Mouse (Mus musculus): Measurements from ENCODE around the gene Rph3al. TPM values are rescaled to one million over a fixed set of nuclear protein-coding genes. Genes with fewer than 3 reads are reported as not detected.

Rph3al gene
- polyA plus RNA-seq, 1 experiment from 2014 or later: 2.1 TPM

DNA sequence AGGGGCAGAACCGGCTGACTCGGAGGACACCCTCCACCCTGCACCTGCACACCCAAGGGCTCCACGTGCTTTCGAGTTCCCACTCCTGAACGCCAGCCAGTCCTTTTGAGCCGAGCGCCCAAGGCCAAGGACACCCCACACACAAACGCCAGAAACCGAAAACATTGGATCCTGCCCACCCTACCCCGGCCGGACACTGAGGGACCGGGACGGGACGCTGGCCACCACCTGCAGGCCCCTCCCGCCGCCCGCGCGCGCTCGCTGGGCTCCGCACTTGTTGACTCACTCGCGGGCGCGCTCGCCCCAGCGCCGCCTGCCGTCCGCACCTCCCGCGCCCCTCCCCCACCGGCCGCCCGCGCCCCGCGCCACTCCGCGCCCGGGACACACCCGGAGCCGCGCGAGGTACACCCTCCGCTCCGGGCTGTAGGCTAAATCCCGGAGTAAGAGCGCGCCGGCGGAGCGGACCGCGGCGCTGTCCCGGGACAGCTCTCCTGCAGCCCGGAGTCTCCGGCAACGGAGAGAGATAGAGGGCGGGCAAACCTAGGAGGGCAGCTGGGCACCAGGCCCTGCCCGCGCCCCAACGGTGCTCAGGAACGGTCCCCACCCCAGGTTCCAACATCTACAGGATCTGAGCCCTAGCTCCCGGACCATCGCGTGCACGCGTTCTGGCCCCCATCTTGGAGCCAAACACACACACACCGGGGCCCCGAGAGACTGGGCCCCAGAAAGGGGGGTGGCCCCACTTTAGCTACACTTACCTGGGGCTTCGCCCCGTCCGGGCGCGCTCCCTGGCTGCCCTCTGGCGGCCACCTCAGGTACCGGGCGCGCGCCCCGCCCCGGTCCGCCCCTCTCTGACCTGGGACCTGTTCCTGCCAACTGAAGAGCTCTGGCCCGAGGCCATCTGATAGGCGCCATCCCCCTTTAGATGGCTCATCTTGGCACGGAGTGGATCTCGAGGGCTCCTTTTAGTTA lies 28.5 kb upstream of the Rph3al start:
- H3K36me3 ChIP-seq (replicated peaks): no peaks in the 10 kb centered on the region
- peaks cover 59% of the 10 kb centered on the region for H3K4me1 ChIP-seq
- peak overlapping the region; percentile 77 for H3K4me3 ChIP-seq
- H3K9me3 ChIP-seq: no peaks in the 10 kb centered on the region
- WGBS: under 1% methylated on average over 89 of the region's 90 CpGs
- H3K27ac ChIP-seq: peak overlapping the region; percentile 89
- peak; percentile 72 for DNase-seq (ENCODE audit: extremely low spot score, low spot score)
- H3K27me3 ChIP-seq (ENCODE audit: poor library complexity, severe bottlenecking): peaks cover 69% of the 10 kb centered on the region

DNA sequence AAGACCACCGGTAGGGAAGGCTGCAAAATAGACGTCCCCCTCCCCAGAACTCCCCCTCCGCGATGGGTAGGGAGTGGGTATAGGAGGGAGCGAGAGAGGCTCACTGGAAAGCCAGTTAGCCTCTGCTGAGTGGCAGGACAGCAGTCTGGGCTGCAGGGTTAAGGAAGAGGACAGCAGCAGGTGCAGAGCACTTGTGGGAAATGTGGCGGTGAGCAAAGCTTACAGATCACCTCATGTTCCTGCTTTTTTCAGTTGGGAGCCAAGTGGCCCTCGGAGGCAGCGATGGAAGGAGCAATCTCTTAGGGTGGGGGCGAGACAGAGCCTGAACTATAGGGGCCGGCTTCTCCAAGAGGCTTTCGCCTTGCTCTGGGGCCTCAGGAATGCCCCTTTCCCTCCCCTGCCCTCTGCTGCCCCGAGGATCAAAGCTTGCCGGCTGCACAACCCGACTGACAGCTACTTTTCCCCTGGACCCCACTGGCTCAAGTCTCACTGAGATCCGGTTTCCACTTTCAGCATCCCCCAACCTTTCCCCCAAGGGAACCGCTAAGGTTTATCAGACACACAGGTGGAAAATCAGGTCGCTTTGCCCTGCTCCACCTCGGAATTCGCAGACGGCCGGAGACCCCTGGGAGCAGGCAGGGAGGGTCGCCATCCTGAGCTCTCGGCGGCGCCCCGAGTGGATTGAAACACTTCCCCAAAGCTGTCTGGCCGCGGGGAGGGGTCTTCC lies 27.6 kb upstream of the Rph3al start:
- Histone ChIP-seq H3K4me1 (peaks cover 59% of the 10 kb centered on the region), H3K36me3 (replicated peaks) (no peaks in the 10 kb centered on the region), H3K27ac (peak overlapping the region; percentile 89), H3K9me3 (no peaks in the 10 kb centered on the region), H3K4me3 (peak overlapping the region; percentile 77), H3K27me3 (ENCODE audit: poor library complexity, severe bottlenecking) (peaks cover 64% of the 10 kb centered on the region)
- WGBS: 2% methylated on average over 28 of the region's 28 CpGs
- peak; percentile 46 for DNase-seq (ENCODE audit: extremely low spot score, low spot score)

DNA sequence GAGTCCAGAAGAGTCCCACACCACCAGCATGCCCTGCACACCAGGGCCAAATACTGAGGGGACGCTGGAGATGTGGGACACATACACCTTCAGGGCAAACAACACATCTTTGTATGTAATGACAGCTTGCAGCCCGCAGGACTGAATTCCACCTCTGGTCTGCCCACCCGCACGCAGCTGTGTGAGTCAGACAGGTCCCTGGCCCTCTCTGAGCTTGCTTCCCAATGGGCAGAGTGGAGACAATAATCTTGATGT lies 26.2 kb upstream of the Rph3al start:
- Histone ChIP-seq H3K27ac (peak overlapping the region; percentile 89), H3K27me3 (ENCODE audit: poor library complexity, severe bottlenecking) (peaks cover 60% of the 10 kb centered on the region), H3K36me3 (replicated peaks) (no peaks in the 10 kb centered on the region), H3K9me3 (no peaks in the 10 kb centered on the region), H3K4me3 (peak overlapping the region; percentile 32), H3K4me1 (peaks cover 59% of the 10 kb centered on the region)
- WGBS: 28% methylated on average over 4 of the region's 4 CpGs
- DNase-seq (ENCODE audit: extremely low spot score, low spot score): peak; percentile 46

DNA sequence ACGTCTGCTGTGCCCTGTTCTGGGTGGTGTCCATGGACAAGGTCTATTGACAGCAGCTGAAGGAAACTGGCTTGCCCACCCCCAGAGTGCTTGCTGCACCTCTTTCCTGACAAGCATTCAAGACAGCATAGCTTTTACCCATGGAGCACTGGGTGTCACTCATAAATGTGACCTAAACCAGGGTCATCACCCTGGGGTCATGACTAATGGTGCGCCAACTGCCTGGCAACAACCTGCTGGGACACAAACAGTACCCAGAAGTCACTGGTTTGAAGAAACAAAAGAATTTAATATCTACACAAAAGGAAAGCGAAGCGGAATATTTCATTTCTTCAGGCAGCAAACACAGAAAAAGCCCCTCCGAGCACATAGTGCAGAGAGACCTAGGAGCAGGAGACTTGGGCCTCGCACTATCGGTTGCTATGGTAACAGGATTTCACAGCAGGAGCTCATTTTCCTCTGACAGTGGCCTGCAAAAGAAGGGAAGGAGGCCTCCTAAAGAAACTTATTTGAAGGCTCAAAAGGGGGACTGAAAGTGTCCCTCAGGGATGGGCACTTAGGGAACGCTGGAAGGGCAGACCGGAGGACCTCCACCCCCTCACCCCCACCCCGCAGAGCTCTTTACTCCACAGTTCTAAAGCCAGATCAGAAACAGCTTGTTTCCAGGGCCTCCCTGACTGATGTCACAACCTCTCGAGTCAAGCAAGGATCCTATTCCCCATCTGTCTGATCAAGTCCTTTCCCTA lies 25.7 kb upstream of the Rph3al start:
- peaks cover 59% of the 10 kb centered on the region for H3K4me1 ChIP-seq

DNA sequence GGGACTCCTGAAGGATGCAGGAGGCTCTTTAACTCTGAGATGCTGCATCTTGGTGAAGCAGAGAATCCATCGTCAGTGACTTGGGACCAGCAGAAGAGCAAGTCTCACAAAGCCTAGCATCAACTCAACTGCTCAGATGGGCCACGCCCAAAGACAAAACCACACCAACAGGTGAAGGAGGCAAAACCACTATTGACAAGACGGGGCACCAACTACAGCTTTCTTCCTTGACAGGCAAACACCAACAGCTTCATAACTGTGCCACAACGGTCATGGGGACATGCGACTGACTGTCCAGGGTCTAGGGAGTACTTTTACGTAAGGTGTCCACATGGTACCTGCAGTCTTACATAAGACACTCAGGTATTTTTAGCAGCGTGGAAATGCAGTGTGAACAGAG lies 23.6 kb upstream of the Rph3al start:
- DNase-seq (ENCODE audit: extremely low spot score, low spot score): no peak
- Histone ChIP-seq H3K36me3 (replicated peaks) (no peaks in the 10 kb centered on the region), H3K27me3 (ENCODE audit: poor library complexity, severe bottlenecking) (peaks cover 33% of the 10 kb centered on the region), H3K9me3 (no peaks in the 10 kb centered on the region), H3K4me3 (no peak overlapping the region), H3K27ac (no peak overlapping the region), H3K4me1 (peaks cover 49% of the 10 kb centered on the region)
- WGBS: 89% methylated on average over 7 of the region's 7 CpGs

More for the DNA sequence above, 25.7 kb upstream of the Rph3al start:
- DNase-seq (ENCODE audit: extremely low spot score, low spot score): peak; percentile 73
- peak overlapping the region; percentile 89 for H3K27ac ChIP-seq
- H3K9me3 ChIP-seq: no peaks in the 10 kb centered on the region
- peaks cover 55% of the 10 kb centered on the region for H3K27me3 ChIP-seq (ENCODE audit: poor library complexity, severe bottlenecking)
- peak overlapping the region; percentile 32 for H3K4me3 ChIP-seq
- 18% methylated on average over 11 of the region's 11 CpGs for WGBS
- H3K36me3 ChIP-seq (replicated peaks): no peaks in the 10 kb centered on the region

DNA sequence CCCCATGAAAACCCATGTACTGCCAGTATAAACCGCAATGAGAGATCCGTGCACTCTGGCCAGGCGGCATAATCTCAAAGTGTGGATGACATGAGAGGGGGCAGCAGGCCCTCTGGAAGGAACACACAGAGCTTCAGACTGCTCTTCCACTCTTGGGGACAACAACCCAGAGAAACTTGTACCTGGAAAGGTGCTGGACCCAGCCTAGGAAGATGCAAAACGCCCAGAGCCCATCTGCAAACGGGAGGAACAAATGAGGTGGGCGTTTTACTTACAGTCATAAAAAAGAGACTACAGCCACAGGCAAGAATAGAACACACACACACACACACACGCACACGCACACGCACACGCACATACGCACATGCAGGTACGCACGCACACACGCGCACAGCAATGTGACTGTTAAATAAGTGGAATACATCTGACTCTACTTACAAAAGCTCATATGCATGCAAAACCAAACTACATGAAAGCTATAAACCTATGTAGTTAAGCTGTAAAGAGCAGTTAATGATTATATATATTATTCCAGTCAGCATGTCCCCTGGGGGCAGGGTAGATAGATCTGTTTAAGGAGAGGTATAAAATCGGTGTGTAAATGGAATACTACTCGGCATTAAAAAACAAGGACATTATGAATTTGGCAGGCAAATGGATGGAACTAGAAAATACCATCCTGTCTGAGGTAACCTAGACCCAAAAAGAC lies 19.0 kb upstream of the Rph3al start:
- WGBS: 95% methylated on average over 17 of the region's 17 CpGs
- H3K4me1 ChIP-seq: peaks cover 4% of the 10 kb centered on the region
- peaks cover 3% of the 10 kb centered on the region; the same call in 1 of the 2 replicates for H3K27me3 ChIP-seq (ENCODE audit: poor library complexity, severe bottlenecking)
- no peak overlapping the region for H3K4me3 ChIP-seq
- DNase-seq (ENCODE audit: extremely low spot score, low spot score): no peak
- no peaks in the 10 kb centered on the region for H3K36me3 ChIP-seq (replicated peaks)
- no peaks in the 10 kb centered on the region for H3K9me3 ChIP-seq
- H3K27ac ChIP-seq: no peak overlapping the region

DNA sequence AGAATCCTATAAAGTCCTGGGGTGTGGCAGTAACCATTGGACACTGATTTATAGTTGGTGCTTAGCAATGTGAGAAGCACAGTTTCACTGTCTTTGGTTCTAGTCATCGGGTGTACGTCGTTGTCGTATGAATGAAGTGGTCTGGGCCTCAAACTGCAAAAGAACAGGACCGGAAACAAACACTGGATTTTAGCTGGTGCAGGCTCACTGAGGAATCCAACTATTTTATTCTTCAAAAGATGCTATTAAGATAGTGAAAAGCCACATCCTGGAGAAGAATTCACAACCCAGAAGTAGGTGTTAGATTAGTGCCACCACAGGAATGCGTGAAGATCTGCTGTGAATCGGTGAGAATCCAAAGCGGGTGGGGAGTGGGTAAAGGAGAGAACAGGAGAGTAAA lies 18.4 kb upstream of the Rph3al start:
- WGBS: 93% methylated on average over 8 of the region's 8 CpGs
- Histone ChIP-seq H3K27ac (no peak overlapping the region), H3K27me3 (ENCODE audit: poor library complexity, severe bottlenecking) (no peaks in the 10 kb centered on the region)

DNA sequence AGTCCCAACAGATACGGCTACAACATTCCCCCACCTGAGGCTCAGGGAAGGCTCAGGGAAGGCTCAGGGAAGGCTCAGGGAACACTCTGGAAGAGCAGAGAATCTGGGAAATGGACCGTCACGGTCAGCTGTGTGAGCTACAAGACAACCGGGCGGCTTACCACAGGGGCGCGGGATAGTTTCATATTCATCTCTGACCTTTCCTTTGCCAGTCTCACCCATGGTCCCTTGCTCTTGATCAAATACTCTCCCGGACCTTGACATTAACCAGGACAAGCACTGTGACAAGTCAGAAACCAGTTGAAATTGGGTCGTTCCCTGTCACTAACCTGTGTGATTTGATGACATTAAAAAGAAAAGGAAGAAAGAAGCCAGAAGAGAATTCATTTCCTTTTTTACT lies 16.7 kb upstream of the Rph3al start:
- Histone ChIP-seq H3K36me3 (replicated peaks) (no peaks in the 10 kb centered on the region), H3K27me3 (ENCODE audit: poor library complexity, severe bottlenecking) (no peaks in the 10 kb centered on the region), H3K27ac (no peak overlapping the region), H3K4me1 (no peaks in the 10 kb centered on the region), H3K9me3 (no peaks in the 10 kb centered on the region), H3K4me3 (no peak overlapping the region)
- WGBS: 92% methylated on average over 9 of the region's 9 CpGs
- DNase-seq (ENCODE audit: extremely low spot score, low spot score): no peak

More for the DNA sequence above, 18.4 kb upstream of the Rph3al start:
- Histone ChIP-seq H3K36me3 (replicated peaks) (no peaks in the 10 kb centered on the region), H3K9me3 (no peaks in the 10 kb centered on the region), H3K4me1 (no peaks in the 10 kb centered on the region), H3K4me3 (no peak overlapping the region)
- no peak for DNase-seq (ENCODE audit: extremely low spot score, low spot score)

DNA sequence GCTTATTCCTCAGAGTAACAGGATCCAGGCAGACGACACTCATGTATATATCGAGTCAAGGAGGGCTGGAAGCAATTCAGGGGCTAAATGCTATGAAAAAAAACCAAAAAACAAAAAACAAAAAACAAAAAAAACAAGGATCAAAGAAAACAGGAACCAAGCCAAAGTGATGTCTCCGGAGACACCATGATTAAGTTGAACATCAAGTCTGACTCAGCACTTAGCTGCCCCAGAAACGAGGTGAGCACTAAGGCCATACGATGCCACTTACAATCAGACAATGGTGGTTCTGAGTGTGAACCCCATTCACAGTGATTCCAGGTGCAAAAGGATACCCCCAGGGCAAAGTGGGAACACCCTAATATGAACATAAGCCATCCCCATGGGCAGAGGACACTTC lies 13.7 kb upstream of the Rph3al start:
- WGBS: 88% methylated on average over 5 of the region's 5 CpGs
- H3K4me1 ChIP-seq: peaks cover 18% of the 10 kb centered on the region
- no peaks in the 10 kb centered on the region for H3K9me3 ChIP-seq
- DNase-seq (ENCODE audit: extremely low spot score, low spot score): no peak
- no peak overlapping the region for H3K4me3 ChIP-seq
- H3K36me3 ChIP-seq (replicated peaks): no peaks in the 10 kb centered on the region
- no peak overlapping the region for H3K27ac ChIP-seq
- H3K27me3 ChIP-seq (ENCODE audit: poor library complexity, severe bottlenecking): peaks cover 1% of the 10 kb centered on the region; the same call in 1 of the 2 replicates

DNA sequence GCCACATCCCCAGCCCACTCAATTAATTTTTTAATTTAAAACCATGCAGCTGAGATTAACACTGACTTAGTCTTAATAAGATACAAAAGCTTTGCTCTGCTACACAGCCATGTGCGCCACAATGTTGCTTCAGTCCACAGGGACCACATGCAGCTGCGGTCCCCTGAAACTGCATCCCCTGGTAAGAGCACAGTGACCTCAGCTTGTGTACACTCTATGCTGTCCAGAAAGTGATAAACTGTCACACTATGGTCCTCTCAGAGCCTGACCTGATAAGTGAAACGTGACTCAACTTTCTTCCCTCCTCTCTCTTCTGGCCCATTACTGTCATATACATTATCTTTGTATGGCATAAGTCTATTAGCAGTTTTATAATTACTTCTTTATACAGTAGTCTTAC lies 12.2 kb upstream of the Rph3al start:
- H3K27ac ChIP-seq: no peak overlapping the region
- H3K4me3 ChIP-seq: no peak overlapping the region
- no peak for DNase-seq (ENCODE audit: extremely low spot score, low spot score)
- 88% methylated on average over 3 of the region's 3 CpGs for WGBS
- no peaks in the 10 kb centered on the region for H3K9me3 ChIP-seq
- H3K4me1 ChIP-seq: peaks cover 31% of the 10 kb centered on the region
- no peaks in the 10 kb centered on the region for H3K36me3 ChIP-seq (replicated peaks)
- H3K27me3 ChIP-seq (ENCODE audit: poor library complexity, severe bottlenecking): peaks cover 7% of the 10 kb centered on the region; the same call in 1 of the 2 replicates

DNA sequence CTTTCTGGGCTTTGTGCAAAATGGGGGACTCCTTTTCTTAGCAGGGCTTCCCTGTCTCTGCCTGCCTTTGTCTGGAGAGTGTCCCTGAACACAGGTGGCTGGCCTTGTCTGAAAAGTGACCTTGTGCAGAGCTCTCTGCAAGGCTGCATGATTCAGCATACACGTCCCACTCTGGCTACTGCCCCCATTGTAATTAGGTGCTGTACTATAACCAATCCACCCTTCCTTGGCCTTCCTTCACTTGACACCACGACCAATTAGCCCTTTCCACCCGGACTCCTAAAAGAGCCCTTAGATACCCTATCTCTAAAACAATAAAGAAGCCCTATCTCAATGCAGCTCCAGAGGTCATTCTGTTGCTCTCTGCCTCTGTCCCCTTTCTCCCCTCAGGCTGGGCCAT lies 10.6 kb upstream of the Rph3al start:
- no peak for DNase-seq (ENCODE audit: extremely low spot score, low spot score)
- no peak overlapping the region for H3K4me3 ChIP-seq
- peaks cover 31% of the 10 kb centered on the region for H3K4me1 ChIP-seq
- peaks cover 7% of the 10 kb centered on the region; the same call in 1 of the 2 replicates for H3K27me3 ChIP-seq (ENCODE audit: poor library complexity, severe bottlenecking)
- no peak overlapping the region for H3K27ac ChIP-seq
- WGBS: 52% methylated on average over 3 of the region's 3 CpGs
- H3K36me3 ChIP-seq (replicated peaks): no peaks in the 10 kb centered on the region
- H3K9me3 ChIP-seq: no peaks in the 10 kb centered on the region

DNA sequence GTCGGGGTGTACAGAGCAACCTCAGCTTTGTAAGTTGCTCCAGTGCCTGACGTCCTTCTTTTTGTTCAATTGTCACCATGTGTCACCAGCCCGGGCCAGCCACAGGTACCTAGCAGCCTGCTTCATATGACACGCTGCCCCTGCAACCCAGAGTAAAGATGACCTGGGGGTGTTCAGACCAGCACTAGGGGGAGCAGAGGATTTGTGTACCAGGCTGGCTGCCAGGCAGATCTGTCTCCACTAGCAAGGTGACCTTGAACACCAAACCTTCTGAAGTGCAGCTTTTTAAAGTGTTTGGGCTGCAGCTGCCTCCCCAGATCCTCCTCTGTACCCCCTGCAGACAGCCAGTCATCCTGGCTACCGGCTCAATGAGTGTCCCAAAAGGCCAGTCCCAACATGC lies 9.0 kb upstream of the Rph3al start:
- WGBS: 46% methylated on average over 5 of the region's 5 CpGs

More for the DNA sequence above, 9.0 kb upstream of the Rph3al start:
- no peak for DNase-seq (ENCODE audit: extremely low spot score, low spot score)
- H3K9me3 ChIP-seq: peaks cover 7% of the 10 kb centered on the region; the same call in 1 of the 2 replicates
- no peak overlapping the region for H3K27ac ChIP-seq
- no peaks in the 10 kb centered on the region for H3K36me3 ChIP-seq (replicated peaks)
- H3K27me3 ChIP-seq (ENCODE audit: poor library complexity, severe bottlenecking): peaks cover 7% of the 10 kb centered on the region; the same call in 1 of the 2 replicates
- H3K4me1 ChIP-seq: peaks cover 31% of the 10 kb centered on the region
- no peak overlapping the region for H3K4me3 ChIP-seq
